Mouse (Mus musculus) embryonic facial prominence, embryonic 12.5 days (tissue): Measurements from ENCODE around the gene Pacsin1. TPM values are rescaled to one million over a fixed set of nuclear protein-coding genes. Genes with fewer than 3 reads are reported as not detected.

Experiments used
- ATAC-seq: fragments of 200-750 bp; cut with Nextera tagmentation; 2 replicates; pipeline ENCODE4 v1.8.0; 2017; ENCODE audit not compliant: insufficient number of reproducible peaks, insufficient read depth, low FRiP score, low TSS enrichment
- H3K27ac ChIP-seq: fragments of 300-500 bp; sonication (generic); 2 replicates; pipeline ENCODE4 v1.5.1; 2016; ENCODE audit warnings: mild to moderate bottlenecking
- H3K27me3 ChIP-seq: fragments of 300-500 bp; sonication (generic); 2 replicates; pipeline ENCODE4 v1.6.1; 2016; ENCODE audit warnings: mild to moderate bottlenecking, moderate library complexity
- H3K36me3 ChIP-seq: fragments of 300-500 bp; sonication (generic); 2 replicates; pipeline ENCODE4 v1.6.1; 2016; ENCODE audit warnings: mild to moderate bottlenecking
- H3K4me1 ChIP-seq: fragments of 300-500 bp; sonication (generic); 2 replicates; pipeline ENCODE4 v1.6.1; 2016
- H3K4me2 ChIP-seq: fragments of 300-500 bp; sonication (generic); replicated peaks from 2 replicates; pipeline ENCODE4 v1.6.1; 2016; ENCODE audit warnings: mild to moderate bottlenecking, moderate library complexity
- H3K4me3 ChIP-seq: fragments of 300-500 bp; sonication (generic); 2 replicates; pipeline ENCODE4 v1.5.1; 2016; ENCODE audit warnings: mild to moderate bottlenecking
- H3K9ac ChIP-seq: fragments of 300-500 bp; sonication (generic); 2 replicates; pipeline ENCODE4 v1.6.1; 2016; ENCODE audit warnings: mild to moderate bottlenecking, moderate library complexity
- H3K9me3 ChIP-seq: fragments of 300-500 bp; sonication (generic); 2 replicates; pipeline ENCODE4 v1.6.1; 2016; ENCODE audit warnings: mild to moderate bottlenecking, moderate library complexity
- WGBS: fragments of 180-500 bp; shearing (Covaris S2); methylation state at CpG from one replicate; pipeline ENCODE4 v1.1.7; 2016; 5-methylcytosine and 5-hydroxymethylcytosine counted together
- polyA plus RNA-seq: library from polyadenylated mRNA; unstranded; fragments of >200 nt; fragmentation: Nextera tagmentation; extraction: Ambion mirVana; gene quantifications from 2 replicates; pipeline ENCODE4 v1.2.1, GENCODE M21; 2016

The Pacsin1 gene
- polyA plus RNA-seq, 1 experiment from 2014 or later: 7.5 TPM

DNA sequence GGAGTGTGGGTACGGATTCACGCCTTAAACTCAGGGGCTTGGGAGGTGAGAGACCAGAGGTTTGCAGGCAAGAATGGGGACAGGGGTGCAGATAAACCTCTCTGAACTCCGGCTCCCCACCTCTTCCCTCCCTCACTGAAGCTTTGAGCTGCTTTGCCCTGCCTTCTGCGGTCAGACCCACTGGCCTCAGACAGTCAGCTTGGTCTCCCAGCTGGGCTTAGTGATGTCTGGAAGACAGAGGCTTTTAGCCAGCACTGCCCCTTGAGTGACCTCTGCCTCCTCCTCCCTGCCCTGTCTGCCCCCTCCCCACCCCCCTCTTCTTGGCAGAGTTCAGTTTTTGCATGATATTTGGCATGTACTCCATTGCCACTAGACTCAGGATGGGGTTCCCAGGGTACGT, 31.1 kb downstream of the Pacsin1 start:
- Histone ChIP-seq H3K9me3 (no peaks in the 10 kb centered on the region), H3K27me3 (peaks cover 49% of the 10 kb centered on the region), H3K36me3 (no peaks in the 10 kb centered on the region), H3K9ac (no peak overlapping the region), H3K4me2 (no peak overlapping the region), H3K4me3 (no peak overlapping the region), H3K27ac (no peak overlapping the region), H3K4me1 (peaks cover 14% of the 10 kb centered on the region)
- no peak for ATAC-seq
- WGBS: 46% methylated on average over 5 of the region's 5 CpGs

DNA sequence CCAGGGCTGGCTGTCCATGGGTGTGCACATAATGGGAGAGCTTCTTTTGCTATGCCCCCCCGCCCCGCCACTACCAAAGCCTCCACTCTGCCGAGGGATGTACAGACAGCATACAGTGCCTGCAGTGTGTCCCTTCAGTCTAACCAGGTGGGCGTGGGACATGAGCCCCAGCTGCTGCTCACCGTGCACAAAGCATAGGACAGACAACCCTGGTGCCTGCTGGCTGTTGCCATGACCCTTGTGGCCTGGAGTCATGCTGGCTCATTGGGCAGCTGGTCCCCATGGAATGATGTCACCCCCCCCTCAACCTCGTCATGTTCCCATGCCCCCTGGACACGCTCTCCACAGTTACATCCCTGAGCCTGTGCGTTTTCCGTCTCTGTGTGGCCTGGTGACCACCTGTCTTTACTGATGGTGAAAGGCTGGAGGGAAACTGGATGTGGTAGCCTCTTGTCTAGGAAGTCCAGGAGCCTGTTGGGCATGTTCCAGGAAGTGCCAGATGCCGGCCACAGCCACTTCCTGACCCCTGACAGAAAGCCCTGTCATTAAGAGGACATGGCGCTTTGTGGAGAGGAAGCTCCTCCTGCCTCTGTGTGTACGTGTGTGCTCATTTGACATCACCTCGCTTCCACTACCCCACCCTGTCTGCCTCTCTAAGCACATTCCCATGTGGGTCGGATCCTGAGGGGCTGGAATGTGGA, 35.8 kb downstream of the Pacsin1 start:
- Histone ChIP-seq H3K9me3 (no peaks in the 10 kb centered on the region), H3K4me1 (peaks cover 3% of the 10 kb centered on the region; the same call in 1 of the 2 replicates), H3K36me3 (no peaks in the 10 kb centered on the region), H3K4me3 (no peak overlapping the region), H3K27ac (no peak overlapping the region), H3K9ac (no peak overlapping the region), H3K4me2 (no peak overlapping the region), H3K27me3 (peaks cover 19% of the 10 kb centered on the region)
- WGBS: 57% methylated on average over 14 of the region's 14 CpGs
- ATAC-seq: no peak

DNA sequence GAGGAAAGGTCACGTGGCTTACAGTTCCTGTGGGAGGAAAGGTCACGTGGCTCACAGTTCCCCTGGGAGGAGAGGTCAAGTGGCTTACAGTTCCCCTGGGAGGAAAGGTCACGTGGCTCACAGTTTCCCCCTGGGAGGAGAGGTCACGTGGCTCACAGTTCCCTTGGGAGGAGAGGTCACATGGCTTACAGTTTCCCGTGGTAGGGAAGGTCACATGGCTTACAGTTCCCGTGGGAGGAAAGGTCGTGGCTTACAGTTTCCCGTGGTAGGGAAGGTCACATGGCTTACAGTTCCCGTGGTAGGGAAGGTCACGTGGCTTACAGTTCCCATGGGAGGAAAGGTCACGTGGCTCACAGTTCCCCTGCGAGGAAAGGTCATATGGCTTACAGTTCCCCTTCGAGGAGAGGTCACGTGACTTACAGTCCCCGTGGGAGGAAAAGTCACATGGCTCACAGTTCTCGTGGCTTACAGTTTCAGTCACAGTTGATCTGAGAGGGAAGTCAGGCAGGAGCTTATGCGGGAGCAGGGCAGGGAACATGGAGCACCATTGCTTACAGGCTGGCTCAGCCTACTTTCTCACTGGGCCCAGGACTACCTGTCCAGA, 44.4 kb downstream of the Pacsin1 start:
- ATAC-seq: no peak
- Histone ChIP-seq H3K9me3 (no peaks in the 10 kb centered on the region), H3K4me1 (peaks cover 3% of the 10 kb centered on the region; the same call in 1 of the 2 replicates), H3K9ac (no peak overlapping the region), H3K27me3 (no peaks in the 10 kb centered on the region; the same call in 1 of the 2 replicates), H3K36me3 (no peaks in the 10 kb centered on the region), H3K4me2 (no peak overlapping the region), H3K27ac (no peak overlapping the region), H3K4me3 (no peak overlapping the region)
- 83% methylated on average over 17 of the region's 17 CpGs for whole genome bisulfite sequencing

DNA sequence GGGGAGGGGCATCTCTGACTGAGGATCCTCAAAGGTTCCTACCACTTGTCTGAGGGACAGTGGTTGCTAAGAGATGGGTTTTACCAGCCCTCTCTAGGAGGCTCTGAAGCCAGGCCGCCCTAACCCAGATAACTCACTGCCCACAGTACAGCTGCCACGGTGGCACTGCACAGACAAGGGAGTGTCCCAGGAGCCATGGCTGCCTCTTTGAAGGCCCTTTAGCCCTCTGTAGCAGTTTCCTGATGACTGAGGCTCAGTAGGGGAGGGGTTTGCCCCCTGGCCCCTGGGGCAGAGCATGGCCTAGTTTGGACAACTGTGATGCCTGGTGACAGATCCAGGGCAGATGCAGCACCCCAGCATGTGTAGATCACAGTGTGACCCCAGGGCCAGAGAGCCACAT, 45.5 kb downstream of the Pacsin1 start:
- WGBS: 73% methylated on average over 2 of the region's 2 CpGs
- ATAC-seq: no peak

DNA sequence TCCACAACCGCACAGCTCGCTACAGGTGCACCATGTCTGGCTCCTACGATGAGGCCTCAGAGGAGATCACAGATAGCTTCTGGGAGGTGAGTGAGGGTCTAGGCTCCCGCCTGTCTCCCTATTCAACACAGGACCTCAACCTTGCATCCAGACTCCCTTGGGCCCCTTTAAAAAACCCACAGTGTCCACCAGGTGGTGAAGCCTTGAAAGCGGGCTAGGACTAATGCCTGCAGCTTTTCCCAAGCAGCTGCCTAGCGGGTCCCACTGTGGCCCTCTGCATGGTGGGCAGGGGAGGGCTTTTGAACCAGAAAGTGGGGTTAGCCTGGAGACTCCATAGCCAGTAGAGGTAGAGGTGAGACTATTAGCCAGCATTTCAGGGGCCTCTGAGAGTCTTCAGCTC, 46.5 kb downstream of the Pacsin1 start:
- Histone ChIP-seq H3K27ac (no peak overlapping the region), H3K36me3 (no peaks in the 10 kb centered on the region), H3K4me3 (no peak overlapping the region), H3K9me3 (no peaks in the 10 kb centered on the region), H3K9ac (no peak overlapping the region), H3K27me3 (peaks cover 15% of the 10 kb centered on the region; the same call in 1 of the 2 replicates), H3K4me2 (no peak overlapping the region), H3K4me1 (peaks cover 3% of the 10 kb centered on the region; the same call in 1 of the 2 replicates)
- WGBS: 68% methylated on average over 6 of the region's 6 CpGs
- no peak; the same call in 1 of the 2 replicates for ATAC-seq

More for the DNA sequence above, 45.5 kb downstream of the Pacsin1 start:
- peaks cover 3% of the 10 kb centered on the region; the same call in 1 of the 2 replicates for H3K4me1 ChIP-seq
- peaks cover 6% of the 10 kb centered on the region; the same call in 1 of the 2 replicates for H3K27me3 ChIP-seq
- no peak overlapping the region for H3K27ac ChIP-seq
- no peak overlapping the region for H3K9ac ChIP-seq
- H3K4me3 ChIP-seq: no peak overlapping the region
- H3K36me3 ChIP-seq: no peaks in the 10 kb centered on the region
- no peaks in the 10 kb centered on the region for H3K9me3 ChIP-seq
- no peak overlapping the region for H3K4me2 ChIP-seq

DNA sequence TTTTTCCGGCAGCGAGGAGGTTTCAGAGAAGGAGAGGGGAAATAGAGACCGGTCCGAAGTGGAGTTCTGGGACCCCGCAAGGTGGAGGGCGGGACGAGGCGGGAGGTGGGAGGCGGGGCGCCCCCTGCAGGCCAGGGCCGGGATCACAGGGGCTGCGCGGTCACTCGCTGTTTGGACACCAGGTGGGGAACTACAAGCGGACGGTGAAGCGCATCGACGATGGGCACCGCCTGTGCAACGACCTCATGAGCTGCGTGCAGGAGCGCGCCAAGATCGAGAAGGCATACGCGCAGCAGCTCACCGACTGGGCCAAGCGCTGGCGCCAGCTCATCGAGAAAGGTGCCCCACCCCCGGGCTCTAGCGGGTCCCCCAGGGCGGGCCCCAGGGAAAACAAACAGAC, 47.2 kb downstream of the Pacsin1 start:
- H3K36me3 ChIP-seq: no peaks in the 10 kb centered on the region
- peak overlapping the region; percentile 56 for H3K4me2 ChIP-seq
- H3K9ac ChIP-seq: no peak overlapping the region
- H3K27me3 ChIP-seq: peaks cover 18% of the 10 kb centered on the region; the same call in 1 of the 2 replicates
- H3K4me3 ChIP-seq: peak overlapping the region; percentile 26
- no peaks in the 10 kb centered on the region for H3K9me3 ChIP-seq
- no peak for ATAC-seq
- H3K27ac ChIP-seq: no peak overlapping the region
- peaks cover 4% of the 10 kb centered on the region; the same call in 1 of the 2 replicates for H3K4me1 ChIP-seq
- under 1% methylated on average over 33 of the region's 34 CpGs for WGBS

DNA sequence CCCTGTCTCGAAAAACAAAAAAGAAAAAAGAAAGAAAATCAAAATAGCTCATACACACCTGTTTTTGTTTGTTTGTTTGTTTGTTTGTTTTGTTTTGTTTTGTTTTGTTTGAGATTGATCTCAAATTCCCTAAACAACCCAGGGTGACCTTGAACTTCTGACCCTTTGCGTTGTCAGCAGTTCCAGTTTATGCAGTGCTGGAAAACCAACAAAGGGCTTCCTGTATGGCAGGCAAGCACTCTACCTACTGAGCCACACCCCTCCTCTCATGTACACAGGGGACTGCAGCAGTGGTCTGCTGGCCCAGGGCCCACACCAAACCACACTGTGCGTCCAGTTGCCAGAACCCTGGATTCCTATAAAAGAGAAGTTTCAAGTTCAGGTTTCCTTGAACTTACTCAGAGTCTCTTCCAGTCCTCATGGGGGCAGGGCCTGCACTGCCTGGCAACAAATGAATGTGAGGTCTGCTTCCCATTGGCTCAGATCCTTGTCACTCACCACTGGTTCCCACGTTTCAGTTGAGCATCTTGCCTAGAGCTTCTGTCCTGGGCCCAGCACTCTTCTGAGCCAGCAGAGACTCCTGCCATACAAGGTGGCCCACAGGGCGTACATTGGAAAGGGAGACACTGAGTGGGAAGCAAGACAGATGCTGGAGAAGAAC, 48.8 kb downstream of the Pacsin1 start:
- H3K4me2 ChIP-seq: no peak overlapping the region
- no peak overlapping the region for H3K9ac ChIP-seq
- ATAC-seq: no peak
- H3K4me1 ChIP-seq: peaks cover 11% of the 10 kb centered on the region; the same call in 1 of the 2 replicates
- no peaks in the 10 kb centered on the region for H3K36me3 ChIP-seq
- no peaks in the 10 kb centered on the region for H3K9me3 ChIP-seq
- H3K4me3 ChIP-seq: no peak overlapping the region
- peaks cover 18% of the 10 kb centered on the region; the same call in 1 of the 2 replicates for H3K27me3 ChIP-seq
- no peak overlapping the region for H3K27ac ChIP-seq
- 57% methylated on average over 5 of the region's 5 CpGs for WGBS

DNA sequence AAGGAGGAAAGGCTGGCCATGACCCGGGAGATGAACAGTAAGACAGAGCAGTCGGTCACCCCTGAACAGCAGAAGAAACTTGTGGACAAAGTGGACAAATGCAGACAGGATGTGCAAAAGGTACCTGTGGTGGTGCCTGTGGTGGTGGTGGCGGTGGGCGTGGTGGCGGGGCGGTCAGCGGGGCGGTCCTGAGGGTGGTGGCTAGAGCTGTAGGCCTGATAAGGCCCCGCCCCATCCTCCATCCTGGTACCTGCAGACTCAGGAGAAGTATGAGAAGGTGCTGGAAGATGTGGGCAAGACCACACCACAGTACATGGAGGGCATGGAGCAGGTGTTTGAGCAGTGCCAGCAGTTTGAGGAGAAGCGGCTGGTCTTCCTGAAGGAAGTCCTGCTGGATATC, 50.4 kb downstream of the Pacsin1 start:
- H3K27me3 ChIP-seq: peaks cover 18% of the 10 kb centered on the region; the same call in 1 of the 2 replicates
- no peaks in the 10 kb centered on the region for H3K9me3 ChIP-seq
- 36% methylated on average over 10 of the region's 10 CpGs for WGBS
- no peak overlapping the region for H3K4me2 ChIP-seq
- H3K4me1 ChIP-seq: peaks cover 11% of the 10 kb centered on the region; the same call in 1 of the 2 replicates
- H3K36me3 ChIP-seq: no peaks in the 10 kb centered on the region
- no peak overlapping the region for H3K4me3 ChIP-seq
- H3K27ac ChIP-seq: no peak overlapping the region
- H3K9ac ChIP-seq: no peak overlapping the region
- no peak for ATAC-seq

DNA sequence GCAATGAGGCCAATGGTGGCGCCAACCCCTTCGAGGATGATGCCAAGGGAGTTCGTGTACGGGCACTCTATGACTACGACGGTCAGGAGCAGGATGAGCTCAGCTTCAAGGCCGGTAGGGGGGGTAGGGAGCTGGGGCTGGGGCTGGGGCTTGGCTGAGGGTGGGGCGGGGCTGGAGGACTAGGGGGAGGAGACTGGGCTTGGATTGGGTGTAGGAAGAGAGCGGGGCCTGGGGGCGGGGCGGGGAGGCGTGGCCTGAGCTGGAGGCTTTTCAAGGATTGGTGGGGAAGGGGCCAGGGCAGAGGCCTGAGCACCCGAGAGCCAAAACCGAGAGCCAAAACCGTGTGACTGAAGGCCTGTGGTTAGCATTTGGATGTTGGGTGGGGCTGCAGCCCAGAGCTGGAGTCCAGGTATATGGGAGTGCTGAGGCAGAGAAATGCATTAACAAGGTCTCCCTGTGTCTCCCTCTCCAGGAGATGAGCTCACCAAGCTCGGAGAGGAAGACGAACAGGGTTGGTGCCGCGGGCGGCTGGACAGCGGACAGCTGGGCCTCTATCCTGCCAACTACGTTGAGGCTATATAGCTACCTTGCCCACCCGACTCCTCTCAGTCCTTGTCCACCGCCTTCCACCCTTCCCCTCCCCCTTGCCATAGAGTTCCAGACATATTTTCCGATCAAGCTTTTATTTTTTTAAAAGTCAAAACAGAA, 52.8 kb downstream of the Pacsin1 start:
- Histone ChIP-seq H3K27ac (no peak overlapping the region), H3K27me3 (peaks cover 18% of the 10 kb centered on the region; the same call in 1 of the 2 replicates), H3K4me2 (peak overlapping the region; percentile 49), H3K4me1 (peaks cover 8% of the 10 kb centered on the region; the same call in 1 of the 2 replicates), H3K4me3 (peak overlapping the region; percentile 28), H3K9me3 (no peaks in the 10 kb centered on the region), H3K9ac (peak overlapping the region; percentile 29; the same call in 1 of the 2 replicates), H3K36me3 (no peaks in the 10 kb centered on the region)
- peak; percentile 80 for ATAC-seq
- WGBS: 4% methylated on average over 25 of the region's 25 CpGs

DNA sequence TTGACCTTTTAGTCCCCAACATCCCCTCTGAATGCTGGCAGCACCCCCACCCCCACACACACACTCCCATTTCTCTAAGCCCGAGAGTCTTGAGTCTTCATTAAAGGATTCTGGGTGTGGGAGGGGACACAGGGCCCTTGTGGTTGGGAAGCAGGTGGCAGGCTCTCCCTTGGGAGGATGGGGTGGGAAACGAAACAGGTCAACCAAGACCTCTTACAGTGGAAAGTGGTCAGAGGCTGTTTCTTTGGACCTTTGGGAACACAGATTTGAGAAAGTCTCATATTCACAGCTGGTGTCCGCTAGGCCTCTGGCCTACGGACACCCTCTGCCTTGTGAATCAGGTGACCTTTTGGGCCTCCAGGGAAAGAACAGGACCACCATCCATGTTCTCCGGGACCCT, 54.3 kb downstream of the Pacsin1 start:
- Histone ChIP-seq H3K4me1 (peaks cover 8% of the 10 kb centered on the region; the same call in 1 of the 2 replicates), H3K9ac (no peak overlapping the region), H3K27ac (no peak overlapping the region), H3K27me3 (peaks cover 18% of the 10 kb centered on the region; the same call in 1 of the 2 replicates), H3K4me2 (no peak overlapping the region), H3K4me3 (no peak overlapping the region), H3K36me3 (no peaks in the 10 kb centered on the region), H3K9me3 (no peaks in the 10 kb centered on the region)
- no peak for ATAC-seq
- 70% methylated on average over 5 of the region's 5 CpGs for WGBS

DNA sequence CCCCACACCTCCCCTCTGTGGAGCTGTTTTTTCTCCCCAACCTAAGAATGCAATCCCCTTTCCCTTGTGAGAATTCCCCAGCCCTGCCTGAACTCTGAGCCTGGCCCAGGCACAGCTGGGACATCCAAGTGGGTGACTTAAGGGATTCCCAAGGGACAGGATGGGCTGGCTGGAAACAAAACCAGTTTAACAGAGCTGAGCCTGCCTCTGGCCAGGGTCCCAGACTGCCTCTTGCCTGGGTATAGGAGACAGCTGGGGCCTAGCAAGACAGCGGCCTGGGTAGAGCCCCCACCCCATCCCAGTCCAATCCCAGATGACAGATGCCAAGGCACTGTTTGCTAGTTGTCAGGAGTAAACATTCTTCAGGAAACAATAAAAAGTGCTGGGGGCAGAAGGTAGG, 57.5 kb downstream of the Pacsin1 start:
- Histone ChIP-seq H3K4me1 (peaks cover 15% of the 10 kb centered on the region), H3K27ac (no peak overlapping the region), H3K4me2 (no peak overlapping the region), H3K4me3 (no peak overlapping the region), H3K9ac (no peak overlapping the region), H3K9me3 (no peaks in the 10 kb centered on the region), H3K27me3 (0 out of 2 replicates have a peak, but pooled peaks cover 9% of the 10 kb centered on the region), H3K36me3 (no peaks in the 10 kb centered on the region)
- ATAC-seq: no peak
- WGBS: 90% methylated on average over 1 of the region's 1 CpGs
